Mouse (Mus musculus): ENCODE data around the gene Dusp16.
"Not testable (repeated sequence)": the region's sequence is repeated elsewhere in the genome, so short reads cannot be mapped to it uniquely, and the experiment has no call there.

Gene Dusp16

DNA sequence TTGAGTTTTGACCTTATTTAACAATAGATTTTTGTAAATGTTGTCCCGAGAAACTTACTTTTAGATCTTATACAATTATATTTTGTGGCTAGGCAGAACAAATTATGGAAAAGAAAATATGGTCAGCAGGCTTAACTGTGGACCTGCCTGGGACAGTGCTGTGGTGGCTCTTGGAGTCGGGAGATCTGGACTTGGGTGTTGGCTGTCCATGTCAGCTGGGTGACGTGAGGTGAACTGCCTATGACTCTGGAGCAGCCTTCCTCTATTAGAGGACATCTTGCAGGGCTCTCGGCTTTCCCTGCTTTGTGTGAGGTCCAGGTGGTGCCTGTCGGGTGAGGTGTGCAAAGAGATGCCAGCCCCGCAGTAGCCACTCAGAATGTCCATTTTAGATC is 91.2 kb downstream of the Dusp16 start:
- no peak for DNase-seq (ENCODE audit: low read depth in 2 of 2, low spot score in 2 of 2)

DNA sequence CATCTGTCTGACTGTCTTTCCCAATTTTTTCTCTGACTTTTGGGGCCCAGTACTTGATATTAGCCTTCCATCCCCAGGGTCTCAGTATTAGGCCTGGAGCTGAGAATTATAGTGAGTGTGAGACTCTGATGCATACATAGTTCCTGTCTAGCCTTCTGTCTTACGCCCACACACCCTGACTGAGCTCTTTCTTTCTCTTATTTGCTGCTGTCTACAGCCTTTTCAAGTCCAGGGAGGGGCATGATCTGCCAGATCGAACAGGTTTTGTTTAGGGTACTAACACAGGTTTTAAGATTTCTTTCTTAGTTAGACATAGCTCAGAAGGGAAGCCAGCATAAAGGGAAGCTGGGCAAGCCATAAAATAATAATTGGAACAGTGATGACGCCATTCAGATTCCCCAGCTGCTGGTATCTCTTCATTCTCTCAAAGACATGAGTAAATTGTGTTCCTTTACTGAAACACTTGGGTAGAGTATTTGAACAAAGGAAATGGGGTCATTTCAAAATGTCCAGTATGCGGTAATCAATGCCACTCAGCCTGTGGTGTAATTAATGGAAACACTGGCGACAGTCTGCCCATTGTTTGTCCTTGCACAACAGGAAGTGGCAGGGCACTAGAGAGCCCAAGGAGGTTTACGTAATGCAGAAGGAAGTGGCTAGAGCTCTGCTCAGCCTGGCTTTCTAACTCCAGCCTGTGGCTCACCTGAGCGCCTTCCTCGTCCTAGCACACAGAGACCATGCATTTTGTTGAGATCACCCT is 91.8 kb downstream of the Dusp16 start:
- DNase-seq (ENCODE audit: low read depth in 2 of 2, low spot score in 2 of 2): peak; percentile 25 to 50

DNA sequence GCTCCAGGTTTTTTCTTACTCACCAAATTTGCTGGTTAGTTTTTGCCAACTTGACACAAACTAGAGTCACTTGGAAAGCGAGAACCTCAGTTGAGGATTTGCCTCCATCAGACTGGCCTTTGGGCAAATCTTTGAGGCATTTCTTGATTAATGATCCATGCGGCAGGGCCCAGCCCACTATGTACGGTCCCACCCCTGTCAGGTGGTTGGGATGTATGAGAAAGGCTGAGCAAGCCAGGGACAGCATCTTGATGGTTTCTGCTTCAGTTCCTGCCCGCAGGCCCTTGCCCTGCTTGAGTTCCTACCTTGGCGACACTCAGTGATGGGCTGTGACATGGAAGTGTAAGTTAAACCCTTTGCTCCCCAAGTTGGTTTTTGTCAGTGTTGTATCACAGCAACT is 94.2 kb downstream of the Dusp16 start:
- DNase-seq (ENCODE audit: low read depth in 2 of 2, low spot score in 2 of 2): no peak

DNA sequence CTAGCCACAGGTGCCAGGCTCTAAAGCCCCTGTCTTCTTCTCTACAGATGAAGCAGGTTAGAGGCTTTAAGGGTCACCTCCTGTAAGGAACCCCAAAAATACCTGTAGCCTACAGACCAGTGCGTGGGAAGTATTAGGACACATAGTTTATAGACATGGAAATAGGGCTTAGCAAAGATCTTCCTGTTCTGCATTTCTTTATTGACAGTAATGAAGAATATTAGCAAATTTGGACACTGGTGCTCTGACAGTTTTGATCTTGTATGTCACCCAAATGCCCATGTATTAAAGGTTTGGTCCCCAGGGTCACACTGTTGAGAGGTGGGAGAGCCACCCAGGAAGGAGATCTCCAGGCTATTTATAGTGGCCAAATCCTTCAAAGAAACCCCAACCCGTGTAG is 95.9 kb downstream of the Dusp16 start:
- no peak for DNase-seq (ENCODE audit: low read depth in 2 of 2, low spot score in 2 of 2)

DNA sequence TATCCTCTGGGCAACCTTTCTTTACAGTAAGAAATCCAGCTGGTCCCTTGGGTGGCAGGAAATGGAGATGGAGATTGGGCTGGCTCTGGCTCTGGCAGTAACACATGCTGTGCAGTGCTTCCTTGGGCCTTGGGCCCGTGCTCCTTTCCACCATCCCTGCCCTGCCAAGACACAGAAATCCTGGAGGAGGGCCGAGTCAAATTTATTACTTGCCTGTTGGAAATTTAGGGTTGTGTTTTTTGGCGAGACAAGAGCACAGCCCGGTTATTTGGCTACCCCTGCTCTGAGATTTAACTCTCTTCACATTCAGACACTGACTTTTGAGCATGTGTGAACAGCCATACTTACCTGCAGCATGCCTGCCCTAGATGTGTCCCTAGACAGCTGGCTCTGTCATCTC is 96.3 kb downstream of the Dusp16 start:
- DNase-seq (ENCODE audit: low read depth in 2 of 2, low spot score in 2 of 2): no peak

DNA sequence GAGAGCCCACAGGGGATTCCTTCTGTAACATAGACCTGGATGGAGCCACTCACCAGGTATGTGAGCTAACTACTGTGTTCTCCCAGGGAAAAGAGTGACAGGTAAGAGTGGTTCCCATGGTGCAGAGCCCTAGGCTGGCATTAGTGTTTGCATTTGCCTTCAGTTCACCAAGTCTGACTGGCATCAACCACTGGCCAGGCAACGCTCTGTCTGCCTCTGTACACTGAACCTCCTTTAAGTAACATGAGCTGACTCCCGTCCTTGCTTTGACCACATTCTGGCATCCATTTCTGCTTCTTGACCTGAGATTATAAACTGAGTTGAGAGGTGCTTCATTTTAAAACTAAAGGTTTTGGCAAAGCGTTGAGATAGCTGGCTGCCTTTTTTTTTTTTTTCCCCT is 96.8 kb downstream of the Dusp16 start:
- no peak for DNase-seq (ENCODE audit: low read depth in 2 of 2, low spot score in 2 of 2)

DNA sequence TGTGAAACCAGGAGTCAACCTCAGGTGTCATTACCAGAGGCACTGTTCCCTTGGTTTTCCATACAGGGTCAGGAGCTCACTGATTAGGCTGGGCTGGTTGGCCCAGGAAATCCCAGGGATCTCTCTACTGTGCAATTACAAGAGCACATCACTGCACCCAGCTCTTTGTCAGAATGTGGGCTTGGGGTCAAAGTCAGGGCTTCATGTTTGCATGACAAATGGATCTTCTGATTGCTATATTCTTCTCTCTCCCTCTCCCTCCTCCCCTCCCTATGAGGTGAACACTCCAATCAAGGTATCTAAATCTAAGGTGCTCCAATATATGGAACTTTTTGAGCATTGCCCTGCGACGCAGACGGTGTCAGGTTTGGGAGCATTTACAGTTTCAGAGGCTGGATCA is 97.4 kb downstream of the Dusp16 start:
- no peak for DNase-seq (ENCODE audit: low read depth in 2 of 2, low spot score in 2 of 2)

DNA sequence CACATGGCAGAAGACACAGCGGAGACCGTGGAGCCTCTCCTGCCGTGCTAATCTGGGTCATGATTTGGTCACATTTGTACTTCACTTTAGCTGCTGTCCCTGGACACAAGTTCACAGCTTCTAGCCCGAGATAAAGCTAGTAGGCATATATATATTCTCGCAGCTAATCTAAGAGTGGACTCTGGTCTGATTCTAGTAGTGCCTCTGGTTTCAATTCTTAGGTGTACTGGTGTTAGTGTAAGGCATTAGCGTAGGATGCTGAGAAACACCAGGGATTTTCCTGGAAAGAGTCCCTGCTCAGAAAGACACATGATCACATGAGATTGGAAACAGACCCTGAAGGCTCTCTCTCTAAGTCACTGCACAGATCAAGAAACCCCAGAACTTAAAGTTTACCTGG is 97.9 kb downstream of the Dusp16 start:
- DNase-seq (ENCODE audit: low read depth in 2 of 2, low spot score in 2 of 2): no peak

DNA sequence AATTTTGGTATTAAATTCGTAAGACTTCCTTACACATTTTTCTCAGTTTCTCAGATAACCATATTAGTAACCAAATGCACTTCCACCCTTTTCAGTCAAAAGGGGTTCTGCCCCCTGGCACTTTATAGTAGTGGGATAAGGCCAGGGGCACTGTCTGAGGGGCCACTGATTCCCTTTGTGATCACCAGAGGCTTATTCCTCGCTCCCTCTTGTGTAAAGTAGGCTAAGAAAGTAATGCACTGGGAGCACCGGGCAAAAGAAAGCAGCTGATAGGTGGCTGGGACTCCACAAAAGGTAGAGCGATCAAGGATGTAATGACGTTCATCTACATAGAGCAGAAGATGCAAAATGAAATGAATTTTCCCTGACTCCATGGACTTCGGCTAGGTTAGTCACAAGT is 106.9 kb downstream of the Dusp16 start:
- DNase-seq (ENCODE audit: low read depth in 2 of 2, low spot score in 2 of 2): no peak

DNA sequence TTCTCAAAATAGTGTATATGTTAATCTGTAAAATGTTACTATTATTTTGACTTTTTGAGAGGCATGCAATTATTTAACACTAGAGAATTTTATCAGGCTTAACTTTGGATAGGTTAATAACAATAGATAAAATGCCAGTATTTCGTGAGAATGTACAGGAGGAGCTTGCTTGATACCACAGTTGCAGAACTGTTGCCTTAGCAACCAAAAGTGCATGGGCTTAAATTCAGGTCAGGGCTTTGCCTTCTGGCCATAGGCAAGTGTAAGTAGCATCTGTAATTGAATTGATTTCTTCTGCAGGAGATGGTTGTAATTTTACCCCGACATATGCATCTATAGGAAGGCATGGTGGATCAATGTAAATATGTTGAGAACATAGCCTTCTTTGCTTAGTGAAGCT is 107.4 kb downstream of the Dusp16 start:
- no peak for DNase-seq (ENCODE audit: low read depth in 2 of 2, low spot score in 2 of 2)

DNA sequence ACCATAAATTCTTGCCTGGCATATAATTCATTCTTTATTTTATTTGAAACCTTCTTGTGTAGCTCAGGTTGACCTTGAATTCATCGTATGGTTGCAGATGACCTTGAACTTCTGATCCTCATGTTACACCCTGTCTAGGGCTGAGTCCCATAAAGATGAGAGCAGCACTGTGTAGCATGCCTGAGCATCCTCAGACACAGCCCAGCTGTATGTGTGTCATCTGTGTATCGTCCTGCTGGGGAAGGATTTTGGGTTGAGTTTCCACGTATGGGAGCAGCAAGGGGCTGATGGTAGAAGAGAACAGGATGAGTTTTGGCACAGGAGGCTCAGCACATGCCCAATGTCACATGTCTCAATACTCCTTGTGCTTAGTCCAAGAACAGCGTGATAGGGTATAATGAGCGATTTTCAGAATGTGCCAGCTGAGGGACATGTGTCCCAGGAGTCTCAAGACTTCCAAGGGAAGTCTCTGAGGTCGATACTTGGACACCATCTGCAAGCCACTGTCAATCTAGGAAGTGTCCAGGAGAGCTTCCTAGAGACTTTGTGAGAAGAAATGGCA is 108.0 kb downstream of the Dusp16 start:
- DNase-seq (ENCODE audit: low read depth in 2 of 2, low spot score in 2 of 2): no peak

DNA sequence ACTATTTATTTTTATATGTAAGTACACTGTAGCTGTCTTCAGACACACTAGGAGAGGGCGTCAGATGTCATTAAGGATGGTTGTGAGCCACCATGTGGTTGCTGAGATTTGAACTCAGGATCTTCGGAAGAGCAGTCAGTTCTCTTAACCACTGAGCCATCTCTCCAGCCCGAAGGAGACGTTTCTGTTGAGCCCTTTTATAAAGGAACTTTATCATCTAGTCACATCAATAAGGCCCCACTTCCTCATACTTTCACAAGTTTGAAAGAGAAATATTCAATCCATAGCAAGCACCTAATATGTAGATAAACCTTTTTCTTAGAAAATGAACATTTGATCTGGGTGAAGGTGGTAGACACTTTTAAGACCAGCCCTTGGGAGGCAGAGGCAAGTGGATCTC is 113.1 kb downstream of the Dusp16 start:
- not testable (repeated sequence) for DNase-seq (ENCODE audit: low read depth in 2 of 2, low spot score in 2 of 2)

DNA sequence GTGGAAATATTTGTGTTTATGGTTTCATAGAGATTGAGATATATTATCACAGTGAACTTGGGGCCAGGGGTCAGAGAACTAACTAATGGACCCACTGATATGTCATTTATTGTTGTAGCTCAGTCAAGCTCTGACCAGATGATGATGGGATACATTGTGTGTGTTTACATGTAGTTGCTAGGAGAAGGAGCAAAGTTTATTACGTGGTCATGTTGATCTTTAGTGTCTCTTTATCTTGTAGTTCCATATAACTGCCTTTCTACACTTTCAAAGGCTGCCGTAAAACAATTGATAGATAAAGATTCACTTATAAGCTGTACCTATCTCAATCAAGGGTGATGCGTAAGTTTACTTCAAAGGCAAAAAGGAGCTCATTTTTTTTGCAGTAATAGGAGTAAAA is 114.4 kb downstream of the Dusp16 start:
- no peak for DNase-seq (ENCODE audit: low read depth in 2 of 2, low spot score in 2 of 2)

DNA sequence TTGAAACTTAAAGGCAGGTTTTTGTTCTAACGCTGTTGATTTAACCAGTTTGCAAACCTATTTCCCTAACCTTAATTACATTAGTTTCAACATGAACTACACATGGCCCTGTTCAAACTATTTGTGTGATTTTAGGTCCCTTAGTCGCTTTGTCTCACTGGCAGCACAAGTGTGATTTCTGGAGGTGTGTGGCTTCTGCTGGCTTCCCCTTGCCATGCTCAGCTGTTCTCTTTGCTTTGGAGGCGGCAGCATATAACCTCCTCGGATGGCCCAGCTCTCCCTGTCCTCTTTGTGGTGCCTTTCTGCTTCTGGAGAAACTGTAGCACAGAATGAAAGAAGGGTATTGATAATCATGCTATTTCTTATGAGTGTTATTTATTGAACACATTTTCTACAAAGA is 114.9 kb downstream of the Dusp16 start:
- no peak for DNase-seq (ENCODE audit: low read depth in 2 of 2, low spot score in 2 of 2)

DNA sequence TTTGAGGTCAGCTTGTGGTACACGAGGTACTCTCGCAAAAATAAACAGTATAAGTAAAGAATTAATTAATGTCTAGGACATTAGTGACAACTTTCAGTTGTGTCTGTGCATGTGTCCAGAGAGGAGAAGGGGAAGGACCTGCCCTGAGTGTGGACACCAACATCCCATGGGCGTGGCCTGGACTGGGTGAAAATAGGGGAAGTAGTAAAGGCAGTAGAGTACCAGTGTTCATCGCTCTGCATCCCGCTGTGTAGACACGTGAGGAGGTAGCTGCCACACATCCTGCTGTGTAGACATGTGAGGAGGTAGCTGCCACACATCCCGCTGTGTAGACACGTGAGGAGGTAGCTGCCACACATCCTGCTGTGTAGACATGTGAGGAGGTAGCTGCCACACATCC is 118.7 kb downstream of the Dusp16 start:
- not testable (repeated sequence) for DNase-seq (ENCODE audit: low read depth in 2 of 2, low spot score in 2 of 2)

DNA sequence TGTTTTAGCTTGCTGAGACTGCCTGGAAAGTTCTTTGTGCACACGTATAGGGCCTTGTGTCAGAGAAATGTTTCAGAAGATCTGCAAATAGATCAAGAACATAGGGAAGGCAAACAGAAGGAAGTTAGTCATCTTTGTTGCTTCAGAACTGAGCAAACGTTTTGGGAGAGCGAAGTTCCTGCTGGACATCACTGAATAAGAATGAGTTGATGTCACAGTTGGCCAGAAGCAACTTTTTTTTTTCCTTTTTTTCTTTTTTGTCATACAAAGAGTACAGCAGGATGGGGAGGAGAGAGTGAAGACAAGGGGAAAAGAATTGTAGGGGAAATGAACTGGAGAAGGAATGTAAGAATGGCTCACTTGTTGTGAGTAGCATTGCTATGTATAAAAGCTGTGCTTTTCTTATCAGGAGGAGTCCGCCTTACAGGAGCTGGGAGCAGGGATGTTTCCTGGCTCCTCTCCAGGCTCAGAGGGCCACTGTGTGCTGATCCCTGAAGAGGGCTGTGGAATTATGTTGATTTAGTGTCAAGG is 121.5 kb downstream of the Dusp16 start:
- DNase-seq (ENCODE audit: low read depth in 2 of 2, low spot score in 2 of 2): no peak

DNA sequence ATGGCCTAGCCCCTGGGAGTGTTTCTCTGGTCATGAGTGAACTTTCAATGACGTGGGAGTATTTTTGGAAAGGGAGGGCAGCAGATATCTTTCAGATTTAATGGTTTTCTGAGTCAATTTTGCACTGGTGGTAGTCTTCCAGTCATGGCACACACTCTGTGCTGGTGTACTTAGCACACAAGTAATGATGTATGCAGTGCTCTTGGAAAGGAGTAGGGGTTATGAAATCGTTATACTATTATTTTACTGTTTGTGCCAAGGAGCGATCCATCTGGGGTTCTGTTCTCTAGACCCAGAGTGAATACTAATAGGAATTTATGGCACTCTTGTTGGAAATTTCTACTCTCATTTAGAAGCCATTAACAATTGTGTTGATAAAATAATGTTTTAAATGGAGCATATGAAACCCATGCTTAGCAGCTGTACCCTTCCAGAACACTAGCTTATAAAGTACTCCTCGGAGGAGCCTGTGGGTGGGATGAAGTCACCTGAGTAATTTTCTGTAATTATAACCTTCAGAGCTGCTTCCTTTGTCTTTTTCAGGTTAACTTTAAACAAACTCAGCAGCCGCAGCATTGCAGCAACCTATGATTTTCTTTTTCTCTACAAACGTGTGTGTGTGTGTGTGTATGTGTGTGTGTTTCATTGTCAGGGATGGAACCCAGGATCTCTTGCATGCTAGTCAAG is 123.1 kb downstream of the Dusp16 start:
- no peak for DNase-seq (ENCODE audit: low read depth in 2 of 2, low spot score in 2 of 2)

DNA sequence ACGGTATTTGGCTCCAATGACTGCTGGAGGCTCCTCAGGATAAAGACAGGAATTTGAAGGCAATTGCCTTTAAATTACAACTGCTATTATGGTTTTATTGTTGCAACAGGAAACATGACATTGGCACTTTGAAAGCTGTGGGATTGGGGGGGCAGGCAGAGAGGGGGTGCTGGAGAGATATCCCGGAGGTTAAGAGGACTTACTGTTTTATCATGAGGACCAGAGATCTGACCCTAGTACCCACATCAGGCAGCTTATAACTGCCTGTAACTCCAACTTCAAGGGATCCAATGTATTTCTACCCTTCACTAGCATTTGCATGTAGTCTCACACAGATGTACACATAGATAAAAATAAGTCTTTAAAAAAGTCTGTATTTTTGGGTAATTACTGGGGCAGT is 123.9 kb downstream of the Dusp16 start:
- DNase-seq (ENCODE audit: low read depth in 2 of 2, low spot score in 2 of 2): no peak

DNA sequence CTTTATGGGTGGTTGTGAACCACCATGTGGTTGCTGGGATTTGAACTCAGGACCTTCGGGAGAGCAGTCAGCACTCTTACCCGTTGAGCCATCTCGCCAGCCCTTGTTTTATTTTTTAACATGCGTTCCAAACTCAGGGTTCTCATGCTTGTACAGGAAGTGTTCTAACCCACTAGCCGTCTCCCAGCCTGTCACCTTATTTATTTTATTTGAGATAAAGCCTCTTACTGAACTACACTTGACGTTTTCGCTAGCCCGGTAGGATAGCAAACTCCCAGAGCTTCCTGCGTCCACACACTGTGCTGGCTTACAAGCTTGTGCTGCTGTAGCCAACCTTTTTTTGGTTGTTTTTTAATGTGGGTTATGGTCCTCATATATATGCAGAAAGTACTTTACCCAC is 126.6 kb downstream of the Dusp16 start:
- no peak for DNase-seq (ENCODE audit: low read depth in 2 of 2, low spot score in 2 of 2)

Data from CD8-positive naive resting alpha-beta T cell, adult 2 months (primary cell).